Mouse (Mus musculus) olfactory bulb, adult 2 months (tissue): ENCODE measurements around the gene Slc30a10. TPM values are rescaled to one million over a fixed set of nuclear protein-coding genes. Genes with fewer than 3 reads are reported as not detected.
A peak's percentile ranks its signal among the peaks of the same experiment; 100 is the strongest.

ENCODE experiments used
- H3K27ac ChIP-seq: fragments of 200-500 bp; 2 replicates; pipeline ENCODE4 v1.5.1; 2012; ENCODE audit warnings: low read depth, low read length; ENCODE audit not compliant: insufficient read depth
- H3K4me1 ChIP-seq: fragments of 200-500 bp; 2 replicates; pipeline ENCODE4 v1.6.1; 2012; ENCODE audit warnings: low read length; ENCODE audit not compliant: control insufficient read depth, insufficient read depth
- H3K4me3 ChIP-seq: fragments of 200-500 bp; 2 replicates; pipeline ENCODE4 v1.5.1; 2012; ENCODE audit warnings: mild to moderate bottlenecking, low read depth, low read length, moderate library complexity; ENCODE audit not compliant: insufficient read depth
- CTCF ChIP-seq: fragments of 200-500 bp; IDR thresholded peaks from 2 replicates; pipeline ENCODE4 v1.5.1; 2012; ENCODE audit warnings: low read depth, mild to moderate bottlenecking, low read length, moderate library complexity; ENCODE audit not compliant: insufficient read depth
- POLR2A ChIP-seq: fragments of 200-500 bp; IDR thresholded peaks from 2 replicates; pipeline ENCODE4 v1.6.1; 2012; ENCODE audit warnings: mild to moderate bottlenecking, low read depth, low read length, moderate library complexity; ENCODE audit not compliant: insufficient read depth
- WGBS: fragments of 180-500 bp; shearing (Covaris S2); methylation state at CpG from one replicate; pipeline ENCODE4 v1.1.7; 2018; 5-methylcytosine and 5-hydroxymethylcytosine counted together
- polyA plus RNA-seq: library from polyadenylated mRNA; stranded (reverse); fragments of >200 nt; gene quantifications from 2 replicates; pipeline ENCODE4 v1.2.4, GENCODE M21; 2012; ENCODE audit warnings: low replicate concordance; ENCODE audit not compliant: missing spikeins, insufficient read depth, insufficient read length

Slc30a10 gene
- polyA plus RNA-seq, 1 experiment: not detected

GRCm38 (mm10) chr1:185454955-185455701, 480 bp downstream of the Slc30a10 start:
- Histone ChIP-seq H3K4me1 (peaks cover 13% of the 10 kb centered on the region), H3K27ac (no peak overlapping the region), H3K4me3 (peak overlapping the region; percentile 55)
- TF ChIP-seq POLR2A (no peak), CTCF (no peak)
- WGBS: under 1% methylated on average over 71 of the region's 71 CpGs

GRCm38 (mm10) chr1:185456327-185456726, 1.7 kb downstream of the Slc30a10 start:
- TF ChIP-seq POLR2A: no peak
- no peak for TF ChIP-seq CTCF
- no peak overlapping the region for H3K27ac ChIP-seq
- no peak overlapping the region for H3K4me3 ChIP-seq
- 88% methylated on average over 9 of the region's 9 CpGs for WGBS
- H3K4me1 ChIP-seq: peaks cover 13% of the 10 kb centered on the region

GRCm38 (mm10) chr1:185460096-185460495, 5.4 kb downstream of the Slc30a10 start:
- H3K4me1 ChIP-seq: peaks cover 7% of the 10 kb centered on the region; the same call in 1 of the 2 replicates
- WGBS: 89% methylated on average over 5 of the region's 5 CpGs
- TF ChIP-seq CTCF (no peak), POLR2A (no peak)
- no peak overlapping the region for H3K27ac ChIP-seq
- H3K4me3 ChIP-seq: no peak overlapping the region

GRCm38 (mm10) chr1:185462889-185463288, 8.2 kb downstream of the Slc30a10 start:
- Histone ChIP-seq H3K4me3 (no peak overlapping the region), H3K4me1 (0 out of 2 replicates have a peak, but pooled peaks cover 2% of the 10 kb centered on the region), H3K27ac (no peak overlapping the region)
- no peak for TF ChIP-seq CTCF
- no peak for TF ChIP-seq POLR2A
- 81% methylated on average over 5 of the region's 5 CpGs for WGBS

- WGBS: 86% methylated on average over 8 of the region's 8 CpGs
- H3K4me1 ChIP-seq: 0 out of 2 replicates have a peak, but pooled peaks cover 2% of the 10 kb centered on the region
- no peak overlapping the region for H3K27ac ChIP-seq
- no peak for TF ChIP-seq CTCF
- no peak for TF ChIP-seq POLR2A
- H3K4me3 ChIP-seq: no peak overlapping the region
Observed at GRCm38 (mm10) chr1:185469551-185470021, 14.9 kb downstream of the Slc30a10 start.

- Histone ChIP-seq H3K27ac (no peak overlapping the region), H3K4me3 (no peak overlapping the region), H3K4me1 (no peaks in the 10 kb centered on the region)
- WGBS: 69% methylated on average over 8 of the region's 8 CpGs
- TF ChIP-seq CTCF (no peak), POLR2A (no peak)
Observed at GRCm38 (mm10) chr1:185472025-185472720, 17.5 kb downstream of the Slc30a10 start.

GRCm38 (mm10) chr1:185472730-185473129, 18.1 kb downstream of the Slc30a10 start:
- Histone ChIP-seq H3K4me3 (no peak overlapping the region), H3K27ac (no peak overlapping the region), H3K4me1 (no peaks in the 10 kb centered on the region)
- TF ChIP-seq POLR2A (no peak), CTCF (no peak)
- WGBS: 93% methylated on average over 4 of the region's 4 CpGs

- Histone ChIP-seq H3K4me3 (no peak overlapping the region), H3K4me1 (no peaks in the 10 kb centered on the region), H3K27ac (no peak overlapping the region)
- TF ChIP-seq CTCF (no peak), POLR2A (no peak)
- 95% methylated on average over 1 of the region's 1 CpGs for WGBS
Observed at GRCm38 (mm10) chr1:185473437-185473836, 18.8 kb downstream of the Slc30a10 start.

- peaks cover 9% of the 10 kb centered on the region for H3K4me1 ChIP-seq
- H3K4me3 ChIP-seq: no peak overlapping the region
- H3K27ac ChIP-seq: no peak overlapping the region
- 98% methylated on average over 4 of the region's 4 CpGs for WGBS
- TF ChIP-seq CTCF (no peak), POLR2A (no peak)
Observed at GRCm38 (mm10) chr1:185479861-185480260, 25.2 kb downstream of the Slc30a10 start.
